Mouse (Mus musculus): ENCODE data around the gene Slc25a34.

GRCm38 (mm10) chr4:141571934-141572333 lies 51.7 kb downstream of the Slc25a34 start:
- TF ChIP-seq CTCF (IDR thresholded peaks at IDR 0.05; ENCODE audit: low read depth) (no peak), EP300 (IDR thresholded peaks at IDR 0.05; ENCODE audit: low read depth) (no peak)
